Mouse (Mus musculus) liver, embryonic 16.5 days (tissue): ENCODE measurements around the gene Rbx1. TPM values are rescaled to one million over a fixed set of nuclear protein-coding genes. Genes with fewer than 3 reads are reported as not detected.
"Not testable (repeated sequence)": the region's sequence is repeated elsewhere in the genome, so short reads cannot be mapped to it uniquely, and the experiment has no call there.

ENCODE experiments used
- ATAC-seq: fragments of 200-750 bp; cut with Nextera tagmentation; 2 replicates; pipeline ENCODE4 v1.8.0; 2017; ENCODE audit warnings: low read depth, mild to moderate bottlenecking, moderate number of reproducible peaks, moderate library complexity
- H3K27ac ChIP-seq: fragments of 300-500 bp; sonication (generic); 2 replicates; pipeline ENCODE4 v1.5.1; 2014; ENCODE audit warnings: mild to moderate bottlenecking, low read length
- H3K27me3 ChIP-seq: fragments of 300-500 bp; sonication (generic); 2 replicates; pipeline ENCODE4 v1.6.1; 2014; ENCODE audit warnings: low read depth, low read length, mixed read lengths; ENCODE audit not compliant: control insufficient read depth, insufficient read depth
- H3K36me3 ChIP-seq: fragments of 300-500 bp; sonication (generic); 2 replicates; pipeline ENCODE4 v1.6.1; 2014; ENCODE audit warnings: mild to moderate bottlenecking; ENCODE audit not compliant: control insufficient read depth, insufficient read depth
- H3K4me1 ChIP-seq: fragments of 300-500 bp; sonication (generic); 2 replicates; pipeline ENCODE4 v1.6.1; 2014; ENCODE audit warnings: low read depth, low read length, mixed read lengths; ENCODE audit not compliant: control insufficient read depth
- H3K4me2 ChIP-seq: fragments of 300-500 bp; sonication (generic); 2 replicates; pipeline ENCODE4 v1.6.1; 2014; ENCODE audit warnings: low read depth, low read length, mixed read lengths
- H3K4me3 ChIP-seq: fragments of 300-500 bp; sonication (generic); 2 replicates; pipeline ENCODE4 v1.5.1; 2014; ENCODE audit warnings: low read depth, mild to moderate bottlenecking, low read length
- H3K9ac ChIP-seq: fragments of 300-500 bp; sonication (generic); 2 replicates; pipeline ENCODE4 v1.6.1; 2014; ENCODE audit warnings: low read depth, low read length
- H3K9me3 ChIP-seq: fragments of 300-500 bp; sonication (generic); replicated peaks from 2 replicates; pipeline ENCODE4 v1.6.1; 2016; ENCODE audit warnings: low read length; ENCODE audit not compliant: control insufficient read depth
- WGBS: fragments of 180-500 bp; shearing (Covaris S2); extraction: QIAGEN DNeasy Blood & Tissue Kit; methylation state at CpG from one replicate; pipeline ENCODE4 v1.1.7; 2014; ENCODE audit not compliant: insufficient replicate concordance; 5-methylcytosine and 5-hydroxymethylcytosine counted together
- polyA plus RNA-seq: library from polyadenylated mRNA; unstranded; fragments of >200 nt; fragmentation: Nextera tagmentation; extraction: Ambion mirVana; gene quantifications from 2 replicates; pipeline ENCODE4 v1.2.1, GENCODE M21; 2015

The Rbx1 gene
- 189 and 239 TPM in 2 replicates for polyA plus RNA-seq

DNA sequence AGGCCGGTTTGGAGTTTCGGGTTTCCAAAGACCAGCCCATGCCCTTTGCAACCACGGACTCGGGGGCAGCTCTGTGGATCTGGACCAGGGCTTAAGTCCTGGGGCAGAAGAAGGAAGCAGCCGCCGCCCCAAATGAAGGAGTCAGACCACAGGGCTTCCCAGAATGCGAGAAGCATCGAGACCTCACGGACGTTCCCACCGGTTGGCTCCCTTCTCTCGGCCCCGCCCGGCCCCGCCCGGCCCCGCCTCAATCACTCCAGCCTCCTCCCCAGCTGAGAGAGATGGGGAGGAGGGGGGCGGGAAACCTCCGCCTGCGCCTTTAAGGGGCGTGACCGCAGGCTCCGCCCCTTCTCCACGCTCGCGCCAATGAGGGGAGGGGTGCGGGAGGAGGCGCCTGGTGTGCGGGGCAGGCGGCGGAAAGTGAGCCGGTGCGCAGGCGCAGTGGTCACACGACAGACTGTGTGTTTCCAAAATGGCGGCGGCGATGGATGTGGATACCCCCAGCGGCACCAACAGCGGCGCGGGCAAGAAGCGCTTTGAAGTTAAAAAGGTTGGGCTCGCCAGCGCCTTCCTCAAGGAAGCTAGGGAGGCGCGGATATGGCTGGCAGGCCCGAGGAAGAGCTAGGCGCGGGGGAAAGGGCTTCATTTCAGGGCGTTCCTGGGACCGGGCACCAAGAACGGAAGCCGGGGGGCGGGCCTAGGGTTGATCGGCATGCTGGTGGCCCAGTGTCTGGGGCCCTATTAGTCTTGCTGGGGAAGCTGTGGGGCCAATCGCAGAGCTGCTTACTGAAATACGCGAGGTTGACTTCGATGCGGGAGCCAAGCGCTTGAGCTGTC is at the start of gene Rbx1:
TSS of gene Rbx1 (plus strand) at position 396 of the 837 bp plus-strand sequence.
- H3K9ac ChIP-seq: peak within 1 kb of the TSS; percentile 76
- peak within 1 kb of the TSS; percentile 91 for H3K4me2 ChIP-seq
- peak; percentile 94 for ATAC-seq
- peaks cover 16% of the 10 kb centered on the region for H3K36me3 ChIP-seq
- peaks cover 23% of the 10 kb centered on the region for H3K4me1 ChIP-seq
- peak within 1 kb of the TSS; percentile 85 for H3K4me3 ChIP-seq
- peaks cover 2% of the 10 kb centered on the region; the same call in 1 of the 2 replicates for H3K9me3 ChIP-seq
- no peaks in the 10 kb centered on the region for H3K27me3 ChIP-seq
- WGBS: under 1% methylated on average over 62 of the region's 62 CpGs
- peak within 1 kb of the TSS; percentile 91 for H3K27ac ChIP-seq

DNA sequence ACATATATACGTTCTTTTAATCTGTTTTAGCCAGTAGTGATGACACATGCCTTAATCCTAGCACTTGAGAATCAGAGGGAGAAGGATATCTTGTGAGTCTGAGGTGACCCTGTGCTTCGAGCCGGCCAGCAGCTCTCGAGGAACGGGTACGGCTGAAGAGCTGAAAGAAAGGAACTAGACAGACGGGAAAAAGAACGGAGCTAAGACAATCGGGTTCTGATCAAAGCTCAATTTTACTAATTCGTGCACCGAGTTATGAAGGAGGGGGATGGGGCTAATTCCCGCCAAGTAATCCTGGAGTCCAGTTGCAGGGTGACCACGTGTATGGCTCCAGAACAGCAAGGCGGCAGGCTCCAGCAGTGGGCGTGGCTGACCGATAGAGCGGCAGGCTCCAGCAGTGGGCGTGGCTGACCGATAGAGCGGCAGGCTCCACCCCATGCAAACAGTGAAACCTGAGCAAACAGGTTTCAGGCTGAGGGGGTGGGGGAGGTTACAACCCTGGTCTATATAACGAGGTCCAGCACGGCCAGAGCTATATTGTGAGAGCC is 49.3 kb upstream of the Rbx1 start:
- H3K4me3 ChIP-seq: peak overlapping the region; percentile 30
- ATAC-seq: peak; percentile 89
- peak overlapping the region; percentile 55; the same call in 1 of the 2 replicates for H3K27ac ChIP-seq
- not testable (repeated sequence) for H3K36me3 ChIP-seq, H3K9ac ChIP-seq, H3K9me3 ChIP-seq, H3K27me3 ChIP-seq
- H3K4me1 ChIP-seq: peaks cover 20% of the 10 kb centered on the region
- H3K4me2 ChIP-seq: peak overlapping the region; percentile 54
- WGBS: 8% methylated on average over 22 of the region's 22 CpGs

DNA sequence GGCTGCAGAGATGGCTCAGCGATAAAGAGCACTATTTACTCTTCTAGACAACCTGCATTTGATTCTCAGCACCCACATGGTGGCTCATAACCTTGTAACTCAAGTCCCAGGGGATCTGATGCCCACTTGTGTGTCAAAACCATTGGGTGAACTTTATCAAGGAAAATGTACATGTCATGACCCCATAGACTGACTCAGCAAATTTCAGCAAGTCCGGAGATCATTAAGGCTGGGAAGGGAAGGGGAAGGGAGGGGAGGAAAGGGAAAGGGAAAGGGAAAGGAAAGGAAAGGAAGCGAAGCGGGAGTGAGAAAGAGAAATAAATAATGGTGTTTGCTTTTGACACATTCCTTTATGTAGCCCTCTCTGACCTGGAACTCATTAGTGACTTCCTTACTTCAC is 48.0 kb upstream of the Rbx1 start:
- Histone ChIP-seq H3K4me2 (no peak overlapping the region), H3K27ac (peak overlapping the region; percentile 53; the same call in 1 of the 2 replicates), H3K27me3 (no peaks in the 10 kb centered on the region), H3K36me3 (no peaks in the 10 kb centered on the region), H3K9me3 (no peaks in the 10 kb centered on the region), H3K4me1 (peaks cover 20% of the 10 kb centered on the region), H3K9ac (no peak overlapping the region), H3K4me3 (no peak overlapping the region)
- 77% methylated on average over 4 of the region's 4 CpGs for WGBS
- no peak for ATAC-seq

DNA sequence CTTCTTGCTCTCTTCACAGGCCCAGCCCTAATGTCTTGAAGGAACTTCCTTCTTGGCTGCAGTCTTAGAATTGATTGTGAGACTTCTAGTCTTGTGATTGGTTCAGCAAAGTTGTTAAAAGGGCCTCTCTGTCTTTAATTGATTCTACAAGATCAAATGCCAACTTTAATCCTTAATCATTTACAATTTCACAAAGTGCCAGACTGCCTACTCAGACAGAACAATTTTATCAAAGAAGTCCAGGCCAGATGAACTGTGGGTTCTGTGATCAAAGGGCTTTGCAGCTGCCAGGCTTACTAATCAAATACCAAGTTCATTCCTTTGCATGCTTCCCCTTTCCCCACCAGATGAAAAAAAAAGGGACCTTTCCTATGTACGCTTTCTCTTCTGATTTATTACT is 44.6 kb upstream of the Rbx1 start:
- Histone ChIP-seq H3K27me3 (no peaks in the 10 kb centered on the region), H3K4me3 (no peak overlapping the region), H3K9me3 (no peaks in the 10 kb centered on the region), H3K9ac (no peak overlapping the region), H3K36me3 (no peaks in the 10 kb centered on the region), H3K4me1 (peaks cover 17% of the 10 kb centered on the region), H3K4me2 (no peak overlapping the region), H3K27ac (peak overlapping the region; percentile 37; the same call in 1 of the 2 replicates)
- WGBS: 42% methylated on average over 1 of the region's 1 CpGs
- ATAC-seq: no peak

- no peak for ATAC-seq
- Histone ChIP-seq H3K27me3 (no peaks in the 10 kb centered on the region), H3K9me3 (no peaks in the 10 kb centered on the region), H3K36me3 (no peaks in the 10 kb centered on the region), H3K9ac (no peak overlapping the region), H3K4me3 (no peak overlapping the region), H3K4me1 (peaks cover 13% of the 10 kb centered on the region), H3K27ac (peak overlapping the region; percentile 35), H3K4me2 (peak overlapping the region; percentile 23)
- 64% methylated on average over 7 of the region's 7 CpGs for WGBS
Measured at GRCm38 (mm10) chr15:81422156-81422681, 43.9 kb upstream of the Rbx1 start.

- no peaks in the 10 kb centered on the region for H3K27me3 ChIP-seq
- H3K4me3 ChIP-seq: no peak overlapping the region
- H3K4me1 ChIP-seq: peaks cover 6% of the 10 kb centered on the region
- ATAC-seq: no peak
- no peak overlapping the region for H3K27ac ChIP-seq
- no peak overlapping the region for H3K9ac ChIP-seq
- H3K9me3 ChIP-seq: no peaks in the 10 kb centered on the region
- H3K4me2 ChIP-seq: no peak overlapping the region
- WGBS: 74% methylated on average over 3 of the region's 3 CpGs
- peaks cover 7% of the 10 kb centered on the region for H3K36me3 ChIP-seq
Measured at GRCm38 (mm10) chr15:81425311-81425710, 40.8 kb upstream of the Rbx1 start.

DNA sequence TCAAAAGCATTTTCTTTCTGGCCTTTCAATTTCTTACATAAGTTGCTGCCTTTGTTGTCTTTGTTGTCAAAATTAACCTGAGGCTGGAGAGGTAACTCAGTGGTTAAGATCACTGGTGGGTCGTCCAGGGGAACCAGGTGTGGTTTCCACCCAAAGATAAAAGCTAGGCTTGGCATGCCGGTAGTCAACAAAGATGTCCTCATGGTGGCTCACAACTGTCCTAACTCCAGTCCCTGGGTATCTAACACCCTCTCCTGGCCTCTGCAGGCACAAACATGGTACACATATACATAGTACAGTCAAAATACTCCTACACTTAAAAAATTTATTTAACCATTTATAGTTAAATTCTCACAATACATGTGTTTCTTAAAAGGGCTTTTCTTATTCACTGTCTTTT is 38.1 kb upstream of the Rbx1 start:
- no peak overlapping the region for H3K27ac ChIP-seq
- ATAC-seq: no peak
- 30% methylated on average over 2 of the region's 2 CpGs for WGBS
- no peaks in the 10 kb centered on the region for H3K4me1 ChIP-seq
- H3K36me3 ChIP-seq: peaks cover 7% of the 10 kb centered on the region
- no peak overlapping the region for H3K9ac ChIP-seq
- no peak overlapping the region for H3K4me3 ChIP-seq
- no peak overlapping the region for H3K4me2 ChIP-seq
- H3K27me3 ChIP-seq: no peaks in the 10 kb centered on the region
- no peaks in the 10 kb centered on the region for H3K9me3 ChIP-seq

DNA sequence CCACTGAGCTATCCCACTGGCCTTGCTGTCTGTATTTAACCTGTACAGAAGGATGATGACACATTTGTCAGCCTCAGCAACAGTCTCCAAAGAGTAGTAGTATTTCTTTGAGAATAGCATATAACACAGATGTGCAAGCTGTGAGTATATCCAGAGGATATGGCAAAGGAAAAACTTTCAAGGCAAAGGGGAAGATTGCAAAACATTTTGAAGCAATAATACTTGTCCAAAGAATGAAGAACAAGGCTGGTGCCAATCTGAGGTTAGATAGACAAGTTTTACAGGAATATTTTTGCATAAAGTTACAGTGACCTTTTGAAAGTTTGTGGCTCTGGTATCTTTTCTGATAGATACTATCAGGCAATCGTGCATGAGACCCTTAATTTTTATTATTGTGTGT is 34.9 kb upstream of the Rbx1 start:
- H3K9me3 ChIP-seq: no peaks in the 10 kb centered on the region
- H3K4me2 ChIP-seq: no peak overlapping the region
- H3K36me3 ChIP-seq: peaks cover 7% of the 10 kb centered on the region
- 81% methylated on average over 1 of the region's 1 CpGs for WGBS
- no peak for ATAC-seq
- H3K9ac ChIP-seq: no peak overlapping the region
- no peak overlapping the region for H3K27ac ChIP-seq
- H3K4me1 ChIP-seq: no peaks in the 10 kb centered on the region
- H3K27me3 ChIP-seq: no peaks in the 10 kb centered on the region
- H3K4me3 ChIP-seq: no peak overlapping the region

DNA sequence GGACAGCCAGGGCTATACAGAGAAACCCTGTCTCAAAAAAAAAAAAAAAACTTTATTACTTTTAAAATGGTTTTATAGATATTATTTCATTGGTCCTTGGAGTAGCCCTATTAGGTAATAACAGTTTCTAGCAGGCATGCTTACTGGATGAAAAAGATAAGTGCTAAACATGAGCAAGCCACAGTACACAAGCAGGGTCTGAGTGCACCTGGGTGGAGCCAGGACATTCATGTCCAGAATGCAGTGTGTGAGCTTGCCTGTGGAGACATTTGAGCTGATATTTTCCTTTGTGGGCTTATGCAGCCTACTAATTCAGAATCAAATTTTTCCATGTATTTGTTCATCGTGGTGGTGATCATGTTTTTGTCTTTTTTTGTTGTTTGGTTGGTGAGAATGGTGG is 27.8 kb upstream of the Rbx1 start:
- no peaks in the 10 kb centered on the region for H3K4me1 ChIP-seq
- ATAC-seq: no peak
- no peak overlapping the region for H3K27ac ChIP-seq
- H3K4me2 ChIP-seq: no peak overlapping the region
- H3K9ac ChIP-seq: no peak overlapping the region
- H3K9me3 ChIP-seq: no peaks in the 10 kb centered on the region
- H3K27me3 ChIP-seq: no peaks in the 10 kb centered on the region
- no peak overlapping the region for H3K4me3 ChIP-seq
- H3K36me3 ChIP-seq: peaks cover 5% of the 10 kb centered on the region
- 88% methylated on average over 1 of the region's 1 CpGs for WGBS
